ENCODE assay signal across 10 mouse cellular contexts in genomic region chr4:101320587-101320986, GRCm38 (mm10). TPM values are rescaled to one million over a fixed set of nuclear protein-coding genes. Genes with fewer than 3 reads are reported as not detected.
A peak's percentile ranks its signal among the peaks of the same experiment; 100 is the strongest.
DNase-seq lines count a peak whose midpoint lies in the region; ATAC-seq and TF ChIP-seq lines count a peak whose summit lies in the region.
"Had no signal": no experiment of that assay in that cellular context is flagged by ENCODE, and none has a peak within 500 bp of the region (broad histone marks: within the 10 kb centered on the region; RNA-seq: fewer than 3 reads in every experiment).

No protein-coding gene starts in this region.

- peak; percentile 45 for TF ChIP-seq CTCF in liver, adult 2 months (IDR thresholded peaks at IDR 0.05; ENCODE audit: low read depth, low read length)

- H3K27ac ChIP-seq in liver, adult 2 months (replicated peaks; ENCODE audit: insufficient read depth, low read depth, low read length): no peak overlapping the region
- no peak overlapping the region for H3K27ac ChIP-seq in liver, embryonic 11.5 days (ENCODE audit: low read depth, low read length)
- H3K27ac ChIP-seq: embryonic facial prominence, embryonic 13.5 days; neural tube, embryonic 13.5 days had no signal

- H3K4me2 ChIP-seq in liver, embryonic 11.5 days: no peak overlapping the region
- H3K4me2 ChIP-seq: embryonic facial prominence, embryonic 13.5 days; neural tube, embryonic 13.5 days had no signal

- H3K4me1 ChIP-seq in liver, adult 2 months (ENCODE audit: control insufficient read depth, insufficient read depth, low read length): peaks cover 4% of the 10 kb centered on the region
- no peaks in the 10 kb centered on the region for H3K4me1 ChIP-seq in liver, embryonic 11.5 days (replicated peaks; ENCODE audit: control insufficient read depth, insufficient read depth, low read length)
- H3K4me1 ChIP-seq: embryonic facial prominence, embryonic 13.5 days; neural tube, embryonic 13.5 days had no signal

- H3K79me2 ChIP-seq in liver, adult 2 months (ENCODE audit: control insufficient read depth, insufficient read depth, low read length): no peaks in the 10 kb centered on the region

- H3K9ac ChIP-seq in liver, adult 2 months (ENCODE audit: low read depth, low read length): no peak overlapping the region
- H3K9ac ChIP-seq in liver, embryonic 11.5 days (ENCODE audit: low read depth, low read length): no peak overlapping the region
- H3K9ac ChIP-seq: embryonic facial prominence, embryonic 13.5 days; neural tube, embryonic 13.5 days had no signal

- no peak for ATAC-seq in liver, embryonic 11.5 days (replicated peaks; ENCODE audit: low FRiP score)

- H3K36me3 ChIP-seq in liver, adult 2 months (ENCODE audit: control insufficient read depth, insufficient read depth, low read length): no peaks in the 10 kb centered on the region
- no peaks in the 10 kb centered on the region for H3K36me3 ChIP-seq in liver, embryonic 11.5 days (ENCODE audit: control insufficient read depth, insufficient read depth, low read length)
- H3K36me3 ChIP-seq: embryonic facial prominence, embryonic 13.5 days; neural tube, embryonic 13.5 days had no signal

- H3K27me3 ChIP-seq in liver, adult 2 months (ENCODE audit: control insufficient read depth, insufficient read depth, low read length): no peaks in the 10 kb centered on the region
- H3K27me3 ChIP-seq in liver, embryonic 11.5 days (replicated peaks; ENCODE audit: control insufficient read depth, insufficient read depth, low read length): no peaks in the 10 kb centered on the region
- H3K27me3 ChIP-seq: embryonic facial prominence, embryonic 13.5 days; neural tube, embryonic 13.5 days had no signal

- no peak overlapping the region for H3K4me3 ChIP-seq in liver, adult 2 months (ENCODE audit: insufficient read depth, low read depth, low read length)
- H3K4me3 ChIP-seq in liver, embryonic 11.5 days (ENCODE audit: low read depth, low read length): no peak overlapping the region
- H3K4me3 ChIP-seq: embryonic facial prominence, embryonic 13.5 days; neural tube, embryonic 13.5 days had no signal

- no peak for TF ChIP-seq POLR2A in liver, adult 2 months (IDR thresholded peaks at IDR 0.05; ENCODE audit: extremely low read depth, insufficient read depth, low read length)

- no peaks in the 10 kb centered on the region for H3K9me3 ChIP-seq in liver, embryonic 11.5 days (ENCODE audit: control insufficient read depth, low read length)
- H3K9me3 ChIP-seq: embryonic facial prominence, embryonic 13.5 days; neural tube, embryonic 13.5 days had no signal

- WGBS in liver, adult 2 months: 77% methylated on average over 2 of the region's 2 CpGs
- 69% methylated on average over 2 of the region's 2 CpGs for WGBS in liver, embryonic 11.5 days

- DNase-seq in liver, adult 2 months (ENCODE audit: extremely low read depth, low read depth, low spot score): peak; percentile 29
- no peak for DNase-seq in liver, embryonic 11.5 days (ENCODE audit: low spot score)
- DNase-seq in adrenal gland, postnatal 36 days: peak; percentile 35 to 55
- peak; percentile 51 for DNase-seq in lung, postnatal 10 days
- peak; percentile 83 for DNase-seq in thymus, postnatal 14 days
- DNase-seq in frontal cortex, postnatal 10 days (ENCODE audit: low spot score in 2 of 2): no peak
- no peak for DNase-seq in frontal cortex, postnatal 14 days (ENCODE audit: low spot score in 2 of 2)
- DNase-seq in cerebellum, postnatal 36 days: no peak

RNA-seq across cellular contexts. Expression of gene Jak1, which starts 55.5 kb away (rescaled TPM):
- total RNA-seq in liver, adult 2 months (2014; rRNA removed): 67.0 and 67.1 TPM in 2 replicates
- polyA plus RNA-seq in liver, adult 2 months (2012; rRNA removed): 19.2 and 21.7 TPM in 2 replicates
- polyA plus RNA-seq in liver, embryonic 11.5 days (2014; fragmentation: Nextera tagmentation; extraction: Ambion mirVana): 80.0 and 83.0 TPM in 2 replicates
- 100 to 1,000 TPM; 137 TPM for total RNA-seq in adrenal gland, postnatal 36 days (2021)

Comparison
In these comparisons a context has a peak if more than half of its experiments do, and no peak if none do; other contexts are left out.
1. DNase-seq: peak in liver, adult 2 months (single experiment), adrenal gland, postnatal 36 days (2 of 2), lung, postnatal 10 days (single experiment) and thymus, postnatal 14 days (single experiment); none in liver, embryonic 11.5 days (single experiment), frontal cortex, postnatal 10 days (0 of 2), frontal cortex, postnatal 14 days (0 of 2) and cerebellum, postnatal 36 days (0 of 2).